Mouse (Mus musculus) ES-CJ7 (cell line): ENCODE measurements around the gene Vmn2r23.

Experiments
- DNase-seq: peaks from one replicate; pipeline ENCODE4 v3.0.0; 2011; ENCODE audit warnings: low read depth, low spot score

Gene Vmn2r23

DNA sequence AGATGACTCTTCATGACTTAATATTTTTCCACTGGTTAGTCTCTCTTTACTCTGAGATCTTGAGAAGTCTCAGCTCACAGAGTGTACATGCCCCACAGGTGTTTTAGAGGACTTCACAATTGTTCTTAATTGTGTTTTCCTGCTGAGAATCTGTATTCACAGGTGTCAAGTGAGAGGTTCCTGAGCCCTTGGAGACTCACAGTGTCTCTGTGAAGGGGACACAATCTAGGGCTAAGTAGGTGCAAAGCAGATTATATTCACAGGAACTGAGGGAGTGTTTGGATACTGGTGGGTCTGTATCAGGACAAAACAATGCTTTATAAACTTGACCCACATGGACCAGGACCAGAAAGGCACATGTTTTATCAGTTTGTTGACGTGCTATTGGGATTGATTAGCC lies at the start of gene Vmn2r23:
Gene Vmn2r23, plus strand, starts transcription at position 301 of the 400 bp plus-strand sequence.
- no peak for DNase-seq

DNA sequence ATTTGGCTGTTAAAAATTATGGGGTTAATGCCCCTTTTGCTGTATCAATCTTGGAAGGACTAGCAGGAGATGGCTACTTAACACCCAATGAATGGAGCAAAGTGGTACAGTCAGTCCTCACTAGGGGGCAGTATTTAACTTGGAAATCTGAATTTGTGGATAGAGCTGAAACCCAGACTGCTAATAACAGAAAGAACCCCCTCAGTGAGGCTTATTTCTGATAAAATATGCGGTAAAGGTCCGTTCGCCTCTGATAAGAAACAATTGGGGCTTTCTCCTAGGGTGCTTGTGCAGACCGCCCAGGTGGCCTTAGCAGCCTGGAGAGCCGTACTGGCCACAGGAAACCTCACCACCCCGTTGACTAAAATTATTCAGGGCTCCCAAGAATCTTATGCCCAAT lies 45.4 kb upstream of the Vmn2r23 start:
- DNase-seq, result peak; percentile 49

DNA sequence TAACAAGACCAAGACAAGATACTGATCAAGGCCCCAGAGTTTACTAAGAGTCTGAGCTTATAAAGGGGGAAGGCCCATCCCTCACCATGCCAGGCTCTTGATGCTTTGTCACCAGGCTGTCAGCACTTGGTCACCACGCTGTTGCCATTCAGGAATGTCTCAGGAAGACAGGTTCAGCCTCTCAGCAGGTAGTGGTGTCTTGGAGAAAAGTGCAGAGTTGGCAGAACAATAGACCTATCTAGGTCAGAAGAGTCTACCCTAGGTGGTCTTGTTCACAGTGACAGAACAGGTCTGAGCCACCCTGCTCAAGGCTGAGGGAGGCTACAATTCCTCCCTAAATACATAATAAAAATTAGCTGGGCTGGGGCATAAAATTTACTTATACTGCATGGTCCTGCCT lies 5.8 kb upstream of the Vmn2r23 start:
- peak; percentile 86 for DNase-seq

DNA sequence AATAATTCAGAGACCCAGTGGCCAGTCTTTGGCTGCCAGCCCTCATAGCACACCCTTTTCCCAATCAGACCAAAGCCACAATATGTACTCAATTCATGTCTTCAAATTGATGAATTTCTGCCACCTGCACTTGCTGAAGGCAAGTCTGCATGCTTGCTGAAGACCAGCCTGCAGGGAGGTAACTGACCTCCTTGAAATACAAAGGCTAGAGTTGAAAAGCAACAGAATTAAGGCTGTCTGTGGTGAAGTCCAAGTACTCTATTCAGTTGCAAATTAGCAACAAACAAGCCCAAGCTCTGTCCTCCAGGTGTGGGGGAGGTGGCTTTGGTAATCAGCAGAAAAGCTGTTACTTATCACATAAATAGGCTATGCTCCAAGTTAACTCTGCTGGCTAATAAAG lies 5.3 kb upstream of the Vmn2r23 start:
- peak; percentile 92 for DNase-seq

DNA sequence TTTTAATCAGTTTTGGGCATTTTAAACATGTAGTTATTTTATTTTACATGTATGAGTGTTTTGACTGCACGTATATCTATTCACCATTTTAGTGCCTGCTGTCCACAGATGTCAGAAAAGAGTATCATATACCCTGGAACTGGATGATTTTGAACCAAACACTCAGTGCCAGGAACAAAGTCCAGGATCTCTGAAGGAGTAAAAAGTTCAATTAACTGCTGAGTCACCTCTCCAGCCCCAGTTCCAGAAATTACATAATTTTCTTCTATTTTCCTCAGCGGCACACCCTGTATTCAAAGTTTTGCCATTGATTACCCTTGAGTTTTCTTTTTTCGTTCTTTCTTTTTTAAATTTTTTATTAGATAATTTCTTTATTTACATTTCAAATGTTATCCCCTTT lies 67.6 kb downstream of the Vmn2r23 start:
- DNase-seq, result no peak

DNA sequence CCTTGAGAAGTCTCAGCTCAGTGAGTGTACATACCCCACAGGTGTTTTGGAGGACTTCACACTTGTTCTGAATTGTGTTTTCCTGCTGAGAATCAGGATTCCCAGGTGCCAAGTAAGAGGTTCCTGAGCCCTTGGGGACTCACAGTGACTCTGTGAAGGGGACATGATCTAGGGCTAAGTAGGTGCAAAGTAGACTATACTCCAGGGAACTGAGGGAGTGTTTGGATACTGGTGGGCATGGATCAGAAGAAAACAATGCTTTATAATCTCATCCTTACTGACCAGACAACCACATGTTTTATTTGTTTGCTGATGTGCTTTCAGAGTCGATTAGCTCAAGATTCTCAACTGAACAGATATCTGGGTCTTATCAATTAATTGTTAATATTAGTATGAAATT lies 76.1 kb downstream of the Vmn2r23 start, which contains the start of gene Vmn2r24:
Gene Vmn2r24, plus strand, starts transcription at position 301 of the 400 bp plus-strand sequence.
- no peak for DNase-seq

DNA sequence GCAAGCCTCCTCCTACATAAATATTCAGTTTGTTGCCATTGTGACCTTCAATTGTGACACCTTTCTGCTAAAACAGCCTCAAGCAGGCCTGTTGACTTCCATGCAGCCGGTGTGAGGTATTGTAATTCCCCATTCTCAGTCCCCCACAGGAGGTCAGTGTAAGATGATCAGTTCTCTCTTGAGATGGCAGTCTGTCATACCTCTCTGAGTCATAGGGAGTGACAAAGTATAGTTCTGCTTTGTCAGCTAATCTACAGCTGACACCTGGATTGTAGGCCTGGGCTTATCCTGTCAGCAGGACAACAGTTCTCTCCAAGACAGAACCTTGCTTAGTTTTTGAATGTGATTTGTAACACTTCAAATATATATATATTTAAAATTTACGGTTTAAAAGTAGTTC lies 82.4 kb downstream of the Vmn2r23 start:
- DNase-seq, result peak; percentile 35

DNA sequence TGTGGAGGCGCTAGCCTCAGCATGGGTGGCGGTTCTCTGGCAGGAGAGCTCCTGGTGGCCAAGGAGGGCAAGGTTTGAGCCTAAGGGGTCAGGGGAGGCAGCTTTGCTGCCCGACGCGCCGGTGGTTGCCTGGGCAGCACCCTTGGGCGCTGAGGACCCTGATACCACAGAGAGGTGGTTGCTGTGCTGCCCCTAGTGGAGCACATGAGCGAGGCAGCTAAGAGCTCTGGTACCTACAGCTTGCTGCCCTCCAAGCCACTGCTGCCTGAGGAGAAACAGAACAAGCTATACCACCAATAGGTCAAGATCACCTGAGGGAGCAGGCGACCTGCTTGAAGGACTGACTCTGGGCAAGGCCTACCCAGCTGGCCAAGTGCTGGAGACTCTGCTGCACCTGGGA lies 91.3 kb downstream of the Vmn2r23 start:
- peak; percentile 63 for DNase-seq
